Mouse (Mus musculus) midbrain, embryonic 11.5 days (tissue): ENCODE data around the gene St3gal3. TPM values are rescaled to one million over a fixed set of nuclear protein-coding genes. Genes with fewer than 3 reads are reported as not detected.

Experiments used
- ATAC-seq: fragments of 200-750 bp; cut with Nextera tagmentation; 2 replicates; pipeline ENCODE4 v1.8.0; 2017; ENCODE audit warnings: moderate TSS enrichment, moderate library complexity; ENCODE audit not compliant: low FRiP score
- DNase-seq: peaks from one replicate; pipeline ENCODE4 v3.0.0; 2015; ENCODE audit warnings: low spot score; ENCODE audit errors: missing footprints
- H3K27ac ChIP-seq: fragments of 300-500 bp; sonication (generic); 2 replicates; pipeline ENCODE4 v1.5.1; 2014; ENCODE audit warnings: low read depth, low read length
- H3K27me3 ChIP-seq: fragments of 300-500 bp; sonication (generic); 2 replicates; pipeline ENCODE4 v1.6.1; 2014; ENCODE audit warnings: mild to moderate bottlenecking, low read length, moderate library complexity, mixed read lengths; ENCODE audit not compliant: control insufficient read depth, insufficient read depth
- H3K36me3 ChIP-seq: fragments of 300-500 bp; sonication (generic); 2 replicates; pipeline ENCODE4 v1.6.1; 2014; ENCODE audit warnings: mild to moderate bottlenecking, low read length, moderate library complexity, mixed read lengths; ENCODE audit not compliant: control insufficient read depth, insufficient read depth
- H3K4me1 ChIP-seq: fragments of 300-500 bp; sonication (generic); 2 replicates; pipeline ENCODE4 v1.6.1; 2014; ENCODE audit warnings: low read length; ENCODE audit not compliant: control insufficient read depth, insufficient read depth
- H3K4me2 ChIP-seq: fragments of 300-500 bp; sonication (generic); 2 replicates; pipeline ENCODE4 v1.6.1; 2014; ENCODE audit warnings: mild to moderate bottlenecking, moderate library complexity
- H3K4me3 ChIP-seq: fragments of 300-500 bp; sonication (generic); 2 replicates; pipeline ENCODE4 v1.5.1; 2014; ENCODE audit warnings: low read depth, low read length
- H3K9ac ChIP-seq: fragments of 300-500 bp; sonication (generic); 2 replicates; pipeline ENCODE4 v1.6.1; 2014; ENCODE audit warnings: low read length
- H3K9me3 ChIP-seq: fragments of 300-500 bp; sonication (generic); 2 replicates; pipeline ENCODE4 v1.6.1; 2016; ENCODE audit warnings: low read length; ENCODE audit not compliant: control insufficient read depth
- WGBS: fragments of 180-500 bp; shearing (Covaris S2); extraction: QIAGEN DNeasy Blood & Tissue Kit; methylation state at CpG from one replicate; pipeline ENCODE4 v1.1.7; 2014; 5-methylcytosine and 5-hydroxymethylcytosine counted together
- polyA plus RNA-seq: library from polyadenylated mRNA; unstranded; fragments of >200 nt; fragmentation: Nextera tagmentation; extraction: Ambion mirVana; gene quantifications from 2 replicates; pipeline ENCODE4 v1.2.1, GENCODE M21; 2014

Gene St3gal3
- polyA plus RNA-seq, 1 experiment from 2014 or later, result 5.7 TPM

DNA sequence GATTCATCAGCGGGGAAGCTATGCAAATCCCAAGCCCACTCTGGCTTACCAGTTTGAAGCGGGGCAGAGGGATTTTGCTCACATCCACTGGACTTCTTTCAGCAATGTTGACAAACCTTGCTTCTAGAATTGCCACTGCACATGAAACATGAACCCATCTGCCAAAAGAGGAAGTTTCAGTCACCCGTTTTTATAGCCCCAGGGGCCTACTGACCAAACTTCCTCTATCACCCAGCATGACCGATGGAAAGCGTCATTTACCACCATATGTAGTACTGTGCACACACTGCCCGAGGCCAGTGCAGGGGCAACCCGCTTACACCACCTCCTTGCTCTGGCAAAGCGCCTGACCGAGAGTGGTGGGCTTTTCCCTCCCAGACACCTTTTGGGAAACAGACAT is 9.6 kb upstream of the St3gal3 start:
- H3K4me2 ChIP-seq, result no peak overlapping the region
- H3K9me3 ChIP-seq, result no peaks in the 10 kb centered on the region
- WGBS, result 86% methylated on average over 9 of the region's 9 CpGs
- no peak overlapping the region for H3K27ac ChIP-seq
- no peaks in the 10 kb centered on the region for H3K4me1 ChIP-seq
- ATAC-seq (no peak), DNase-seq (no peak)
- no peak overlapping the region for H3K4me3 ChIP-seq
- H3K27me3 ChIP-seq, result no peaks in the 10 kb centered on the region
- no peak overlapping the region for H3K9ac ChIP-seq
- H3K36me3 ChIP-seq, result peaks cover 70% of the 10 kb centered on the region

DNA sequence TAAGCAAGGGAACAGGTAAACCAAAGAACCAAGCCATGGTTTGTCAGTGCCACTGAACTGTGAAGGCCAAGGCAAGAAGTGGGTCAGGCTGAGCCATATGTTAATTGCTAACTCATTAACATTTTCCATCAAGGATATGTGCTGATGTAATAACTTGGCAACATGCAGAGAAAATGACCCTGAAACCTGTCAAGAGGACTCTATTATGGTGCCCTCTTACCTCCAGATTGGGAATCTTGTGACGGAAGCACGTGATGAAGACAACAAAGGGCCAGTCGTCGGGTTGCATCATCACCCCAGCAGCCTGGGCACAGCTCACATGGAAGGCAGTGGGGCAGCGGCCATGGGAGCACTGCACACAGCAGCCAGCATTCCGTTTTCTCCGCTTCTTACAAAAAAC is 9.0 kb upstream of the St3gal3 start:
- ATAC-seq (no peak), DNase-seq (no peak)
- WGBS, result 91% methylated on average over 7 of the region's 7 CpGs
- Histone ChIP-seq H3K9ac (no peak overlapping the region), H3K4me3 (no peak overlapping the region), H3K27ac (no peak overlapping the region), H3K4me2 (no peak overlapping the region), H3K4me1 (no peaks in the 10 kb centered on the region), H3K36me3 (peaks cover 69% of the 10 kb centered on the region), H3K9me3 (no peaks in the 10 kb centered on the region), H3K27me3 (no peaks in the 10 kb centered on the region)

DNA sequence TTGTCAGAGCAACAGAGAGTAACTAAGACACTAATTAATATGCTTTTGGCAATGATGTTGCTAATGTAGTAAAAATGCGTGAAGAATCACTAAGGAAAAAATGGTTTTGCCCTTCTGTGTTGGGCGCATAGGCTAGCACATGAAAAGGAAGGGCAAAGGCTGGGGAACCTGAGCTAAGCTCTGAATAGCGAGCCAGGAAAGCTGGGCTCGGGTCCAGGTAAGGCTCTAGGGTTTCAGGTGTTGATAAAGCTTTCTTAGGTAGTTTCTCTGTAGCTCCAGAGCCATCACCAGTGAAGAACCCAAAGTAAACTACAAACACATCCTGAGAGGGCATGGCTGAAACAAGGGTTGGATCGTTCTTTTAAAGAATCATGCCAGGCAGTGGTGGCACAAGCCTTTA is 6.8 kb upstream of the St3gal3 start:
- H3K9ac ChIP-seq, result no peak overlapping the region
- H3K36me3 ChIP-seq, result peaks cover 68% of the 10 kb centered on the region
- WGBS, result 95% methylated on average over 5 of the region's 5 CpGs

DNA sequence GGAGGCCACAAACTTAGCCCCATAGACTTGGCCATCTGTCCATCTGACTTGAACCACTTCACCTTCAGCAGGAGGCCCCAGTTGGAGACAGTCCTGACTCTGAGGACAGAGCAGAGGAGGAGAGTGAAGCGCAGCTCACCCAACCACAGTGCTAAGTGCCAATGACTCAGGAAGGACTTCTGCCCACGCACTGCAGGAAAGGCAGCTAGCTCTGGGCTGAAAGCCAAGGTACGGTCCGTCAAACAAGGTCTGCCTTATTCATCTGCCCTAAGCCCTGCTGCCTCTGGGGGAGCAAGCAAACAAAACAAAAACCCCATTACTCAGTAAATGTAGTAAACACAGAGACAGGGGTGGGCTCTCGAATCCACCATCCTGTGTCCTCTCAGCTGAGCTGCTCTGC is 4.2 kb upstream of the St3gal3 start:
- peaks cover 47% of the 10 kb centered on the region for H3K36me3 ChIP-seq

More for the DNA sequence above, 6.8 kb upstream of the St3gal3 start:
- DNase-seq (peak; percentile 26), ATAC-seq (no peak)
- H3K4me2 ChIP-seq, result no peak overlapping the region
- H3K4me1 ChIP-seq, result no peaks in the 10 kb centered on the region
- no peak overlapping the region for H3K27ac ChIP-seq
- no peaks in the 10 kb centered on the region for H3K9me3 ChIP-seq
- no peaks in the 10 kb centered on the region for H3K27me3 ChIP-seq
- no peak overlapping the region for H3K4me3 ChIP-seq

DNA sequence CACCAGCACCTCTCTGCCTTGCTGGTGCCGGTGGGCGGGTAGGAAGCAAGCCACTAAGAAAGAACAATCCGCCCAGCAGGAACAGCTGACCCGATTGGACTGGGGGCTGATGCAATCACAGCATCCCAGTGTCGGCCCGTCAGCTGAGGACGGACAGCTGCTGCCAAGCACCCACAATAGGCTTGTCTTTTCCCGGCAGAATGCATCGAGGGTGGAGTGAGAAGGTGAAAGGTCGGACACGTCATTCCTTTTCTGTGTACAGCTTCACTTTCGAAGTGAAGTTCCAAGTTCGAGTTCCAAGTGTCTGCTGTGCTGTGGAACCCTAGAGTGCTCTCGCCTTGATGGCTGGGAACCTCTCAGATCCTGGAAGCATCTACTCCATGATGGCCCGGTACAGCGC is 3.1 kb upstream of the St3gal3 start:
- DNase-seq, result no peak
- H3K4me1 ChIP-seq, result peaks cover 11% of the 10 kb centered on the region
- ATAC-seq, result no peak
- no peak overlapping the region for H3K27ac ChIP-seq
- no peaks in the 10 kb centered on the region for H3K27me3 ChIP-seq
- H3K36me3 ChIP-seq, result peaks cover 38% of the 10 kb centered on the region
- 87% methylated on average over 16 of the region's 16 CpGs for WGBS
- H3K9ac ChIP-seq, result no peak overlapping the region
- no peak overlapping the region for H3K4me3 ChIP-seq
- H3K4me2 ChIP-seq, result no peak overlapping the region
- H3K9me3 ChIP-seq, result no peaks in the 10 kb centered on the region

More for the DNA sequence above, 4.2 kb upstream of the St3gal3 start:
- Histone ChIP-seq H3K4me3 (no peak overlapping the region), H3K9ac (no peak overlapping the region), H3K27ac (no peak overlapping the region), H3K4me1 (peaks cover 5% of the 10 kb centered on the region), H3K9me3 (no peaks in the 10 kb centered on the region), H3K27me3 (no peaks in the 10 kb centered on the region), H3K4me2 (no peak overlapping the region)
- ATAC-seq, result no peak
- no peak for DNase-seq
- 96% methylated on average over 5 of the region's 5 CpGs for WGBS

DNA sequence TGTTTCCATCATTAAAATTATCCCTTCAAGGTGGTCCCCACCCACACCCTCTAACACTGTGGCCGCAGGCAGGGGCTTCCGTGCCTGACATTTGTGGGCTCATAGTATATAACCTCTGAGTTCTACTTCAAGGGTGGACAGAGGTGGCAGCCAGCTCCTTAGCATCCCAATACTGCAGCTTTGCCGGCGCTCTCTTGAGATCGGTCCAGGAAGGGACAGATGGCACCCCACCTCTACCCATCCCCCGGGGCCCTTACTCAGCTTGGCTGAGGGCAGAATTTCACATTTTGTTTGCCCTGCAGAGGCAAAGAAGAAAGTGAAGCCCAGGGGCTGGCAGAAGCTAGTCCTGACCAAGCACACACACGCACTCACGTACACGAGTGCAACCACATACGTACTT is 2.6 kb upstream of the St3gal3 start:
- Histone ChIP-seq H3K9ac (no peak overlapping the region), H3K4me1 (peaks cover 11% of the 10 kb centered on the region), H3K27ac (no peak overlapping the region), H3K27me3 (no peaks in the 10 kb centered on the region), H3K36me3 (peaks cover 35% of the 10 kb centered on the region), H3K9me3 (no peaks in the 10 kb centered on the region), H3K4me2 (no peak overlapping the region), H3K4me3 (no peak overlapping the region)
- 97% methylated on average over 10 of the region's 10 CpGs for WGBS
- DNase-seq (peak; percentile 73), ATAC-seq (no peak)

DNA sequence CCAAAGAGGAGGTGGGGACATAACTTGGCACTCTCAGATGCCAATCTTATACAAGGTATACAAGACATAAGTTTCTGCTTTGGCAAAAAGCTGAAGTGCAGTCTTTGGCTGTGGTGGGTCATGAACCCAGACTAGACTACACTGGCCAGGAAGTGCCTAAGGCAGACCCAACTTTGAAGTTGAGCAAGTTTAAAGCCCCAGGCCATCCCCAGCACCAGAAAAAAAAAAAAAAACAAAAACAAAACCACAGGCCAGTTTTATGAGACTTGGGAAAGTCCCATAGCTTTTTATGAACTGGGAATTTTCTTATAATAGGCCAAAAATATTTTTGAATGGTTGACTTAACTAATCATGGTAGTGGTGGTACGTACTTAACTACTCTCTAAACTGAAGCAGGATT is 700 bp upstream of the St3gal3 start:
- H3K4me3 ChIP-seq, result peak overlapping the region; percentile 81
- peak; percentile 6; the same call in 1 of the 2 replicates for ATAC-seq
- no peaks in the 10 kb centered on the region for H3K9me3 ChIP-seq
- 71% methylated on average over 1 of the region's 1 CpGs for WGBS
- H3K36me3 ChIP-seq, result peaks cover 23% of the 10 kb centered on the region
- DNase-seq, result no peak
- no peaks in the 10 kb centered on the region for H3K27me3 ChIP-seq
- no peak overlapping the region for H3K27ac ChIP-seq
- H3K4me2 ChIP-seq, result peak overlapping the region; percentile 75
- H3K4me1 ChIP-seq, result peaks cover 11% of the 10 kb centered on the region
- H3K9ac ChIP-seq, result peak overlapping the region; percentile 44

DNA sequence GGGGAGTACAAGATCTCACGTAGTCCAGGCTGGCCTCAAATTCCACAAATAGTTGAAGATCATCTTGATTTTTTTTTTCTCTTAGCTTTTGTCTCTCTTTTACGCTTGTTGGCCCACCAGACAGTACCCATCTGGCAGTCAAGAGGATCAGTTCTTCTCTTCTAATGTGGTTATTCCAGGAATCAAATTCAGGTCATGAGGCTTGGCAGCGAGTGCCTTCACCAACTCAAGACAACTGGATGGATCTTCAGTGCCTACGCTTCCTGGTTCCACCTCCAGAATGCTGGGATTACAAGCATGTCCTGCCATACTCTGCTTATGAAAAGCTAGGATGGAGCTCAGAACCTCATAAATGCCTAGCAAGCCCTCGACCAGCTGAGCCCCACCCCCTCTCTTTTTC is 3.4 kb downstream of the St3gal3 start:
- no peak for ATAC-seq
- Histone ChIP-seq H3K27ac (no peak overlapping the region), H3K4me3 (no peak overlapping the region), H3K36me3 (no peaks in the 10 kb centered on the region), H3K27me3 (no peaks in the 10 kb centered on the region), H3K4me2 (no peak overlapping the region), H3K9me3 (no peaks in the 10 kb centered on the region), H3K9ac (no peak overlapping the region), H3K4me1 (peaks cover 11% of the 10 kb centered on the region)
- no peak for DNase-seq
- 91% methylated on average over 5 of the region's 5 CpGs for WGBS

DNA sequence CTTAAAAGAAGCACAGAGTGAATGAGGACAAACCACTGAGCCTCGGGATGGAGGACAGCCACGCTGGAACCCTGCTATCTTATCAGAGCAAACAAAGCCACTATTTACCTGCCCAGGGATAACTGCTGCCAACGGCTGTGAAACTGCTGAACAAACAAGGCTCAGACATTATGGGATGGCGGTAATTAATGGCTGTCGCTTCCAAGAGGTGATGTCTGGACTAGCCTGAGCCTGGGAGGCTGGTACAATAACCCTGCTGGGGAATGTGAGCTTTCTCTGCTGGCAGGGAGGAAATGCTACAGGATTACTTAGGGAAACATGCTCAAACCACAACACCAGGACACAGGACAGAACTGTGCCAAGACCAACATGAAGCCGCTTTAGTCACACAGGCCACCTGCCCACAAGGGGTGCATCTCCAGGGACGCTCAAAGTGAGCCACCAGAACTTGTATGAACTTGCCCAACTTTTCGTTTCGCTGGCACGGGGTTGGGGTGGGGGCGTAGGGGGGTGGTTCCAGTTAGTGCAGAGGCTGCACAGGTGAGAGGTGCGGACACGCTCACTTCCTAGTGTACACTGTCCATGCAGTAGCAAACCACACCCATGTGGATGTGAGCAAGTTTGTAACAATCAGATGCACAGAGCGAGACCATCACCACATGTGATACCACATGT is 11.5 kb downstream of the St3gal3 start:
- H3K27ac ChIP-seq, result no peak overlapping the region
- no peaks in the 10 kb centered on the region for H3K9me3 ChIP-seq
- no peak for DNase-seq
- no peaks in the 10 kb centered on the region; the same call in 1 of the 2 replicates for H3K36me3 ChIP-seq
- no peak for ATAC-seq
- no peaks in the 10 kb centered on the region for H3K27me3 ChIP-seq
- H3K4me3 ChIP-seq, result no peak overlapping the region
- 90% methylated on average over 14 of the region's 14 CpGs for WGBS
- no peaks in the 10 kb centered on the region for H3K4me1 ChIP-seq
- no peak overlapping the region for H3K9ac ChIP-seq
- no peak overlapping the region for H3K4me2 ChIP-seq
